In genomic region chr19:20761675-20762426, GRCm38 (mm10) we compare ENCODE assay signal across 31 mouse cellular contexts. TPM values are rescaled to one million over a fixed set of nuclear protein-coding genes. Genes with fewer than 3 reads are reported as not detected.
DNase-seq lines count a peak whose midpoint lies in the region; ATAC-seq and TF ChIP-seq lines count a peak whose summit lies in the region.
"Had no signal": no experiment of that assay in that cellular context is flagged by ENCODE, and none has a peak within 500 bp of the region (broad histone marks: within the 10 kb centered on the region; RNA-seq: fewer than 3 reads in every experiment).

No protein-coding gene starts in this region.

- peak overlapping the region; percentile 25; the same call in 1 of the 2 replicates for H3K4me2 ChIP-seq in liver, embryonic 12.5 days
- no peak overlapping the region for H3K4me2 ChIP-seq in liver, postnatal 0 days (ENCODE audit: low read depth, low read length)
- H3K4me2 ChIP-seq: embryonic facial prominence, embryonic 12.5 days; heart, embryonic 13.5 days; hindbrain, embryonic 15.5 days; limb, embryonic 15.5 days; lung, embryonic 15.5 days; midbrain, embryonic 13.5 days; neural tube, embryonic 13.5 days had no signal

- H3K27ac ChIP-seq in MEL (ENCODE audit: control insufficient read depth, low read depth, low read length), result peak overlapping the region; percentile 54; the same call in 1 of the 2 replicates
- no peak overlapping the region for H3K27ac ChIP-seq in liver, embryonic 12.5 days
- no peak overlapping the region for H3K27ac ChIP-seq in liver, postnatal 0 days (ENCODE audit: low read depth)
- H3K27ac ChIP-seq: embryonic facial prominence, embryonic 12.5 days; heart, embryonic 13.5 days; hindbrain, embryonic 10.5 days; hindbrain, embryonic 15.5 days; left cerebral cortex, adult 2 months; limb, embryonic 10.5 days; limb, embryonic 15.5 days; lung, embryonic 15.5 days; midbrain, embryonic 13.5 days; neural tube, embryonic 13.5 days had no signal

- peaks cover 0 to 12% of the 10 kb centered on the region in 2 experiments; a peak in 2 of 4 replicates for H3K36me3 ChIP-seq in MEL (ENCODE audit: control insufficient read depth in 1 of 2, insufficient read depth in 2 of 2, low read length in 2 of 2)
- H3K36me3 ChIP-seq in liver, embryonic 12.5 days, result no peaks in the 10 kb centered on the region
- H3K36me3 ChIP-seq in liver, postnatal 0 days (replicated peaks; ENCODE audit: insufficient read depth, low read length), result no peaks in the 10 kb centered on the region
- H3K36me3 ChIP-seq: embryonic facial prominence, embryonic 12.5 days; heart, embryonic 13.5 days; hindbrain, embryonic 10.5 days; hindbrain, embryonic 15.5 days; limb, embryonic 10.5 days; limb, embryonic 15.5 days; lung, embryonic 15.5 days; midbrain, embryonic 13.5 days; neural tube, embryonic 13.5 days had no signal

- H3K4me1 ChIP-seq in MEL (ENCODE audit: control insufficient read depth in 1 of 2, insufficient read depth in 2 of 2, low read length in 2 of 2), result peaks cover 8% of the 10 kb centered on the region in 2 experiments; a peak in 3 of 4 replicates
- peaks cover 20% of the 10 kb centered on the region for H3K4me1 ChIP-seq in liver, embryonic 12.5 days
- H3K4me1 ChIP-seq in liver, postnatal 0 days (ENCODE audit: insufficient read depth), result no peaks in the 10 kb centered on the region
- H3K4me1 ChIP-seq: embryonic facial prominence, embryonic 12.5 days; hindbrain, embryonic 10.5 days; hindbrain, embryonic 15.5 days; limb, embryonic 10.5 days; limb, embryonic 15.5 days; midbrain, embryonic 13.5 days; neural tube, embryonic 13.5 days had no signal

- peak; percentile 67 for DNase-seq in MEL (ENCODE audit: low read depth, low spot score)
- no peak for DNase-seq in liver, postnatal 0 days
- no peak for DNase-seq in cerebellum, adult 11 months
- no peak for DNase-seq in layer of hippocampus, postnatal 14 days (ENCODE audit: low spot score in 2 of 2)
- DNase-seq: adrenal gland, postnatal 36 days; cerebellum, adult 9-10 months; cerebellum, postnatal 36 days; embryo, embryonic 11 days; forebrain, postnatal 0 days; gastrocnemius, postnatal 10 days; heart, postnatal 10 days; kidney, adult 9 months; kidney, postnatal 14 days; layer of hippocampus, adult 9-11 months; thymus, adult 2 months; thymus, postnatal 4 days had no signal

- H3K79me2 ChIP-seq in MEL (ENCODE audit: control insufficient read depth, insufficient read depth, low read length, poor library complexity), result no peaks in the 10 kb centered on the region

- H3K9ac ChIP-seq in MEL (ENCODE audit: control insufficient read depth, low read depth, low read length, poor library complexity, severe bottlenecking), result no peak overlapping the region
- H3K9ac ChIP-seq in liver, embryonic 12.5 days, result no peak overlapping the region
- H3K9ac ChIP-seq in liver, postnatal 0 days (replicated peaks), result no peak overlapping the region
- H3K9ac ChIP-seq: embryonic facial prominence, embryonic 12.5 days; forebrain, postnatal 0 days; heart, embryonic 13.5 days; hindbrain, embryonic 15.5 days; limb, embryonic 15.5 days; lung, embryonic 15.5 days; midbrain, embryonic 13.5 days; neural tube, embryonic 13.5 days had no signal

- TF ChIP-seq CTCF in MEL (IDR thresholded peaks at IDR 0.05 in 2 of 3, conservative IDR thresholded peaks at IDR 0.05 in 1 of 3; ENCODE audit: control insufficient read depth in 1 of 3, insufficient read depth in 1 of 3, low read depth in 2 of 3, low read length in 3 of 3, poor library complexity in 1 of 3, severe bottlenecking in 1 of 3), result no peak
- TF ChIP-seq CTCF in liver, postnatal 0 days (IDR thresholded peaks at IDR 0.05; ENCODE audit: low read depth), result no peak

- H3K4me3 ChIP-seq in MEL (ENCODE audit: control insufficient read depth in 1 of 2, insufficient read depth in 1 of 2, low read depth in 2 of 2, low read length in 2 of 2), result 0 out of 4 replicates have a peak overlapping the region, but pooled peaks of 1 of the 2 experiments have one; percentile 10
- no peak overlapping the region for H3K4me3 ChIP-seq in liver, embryonic 12.5 days
- no peak overlapping the region for H3K4me3 ChIP-seq in liver, postnatal 0 days (ENCODE audit: low read depth, low read length)
- H3K4me3 ChIP-seq: embryonic facial prominence, embryonic 12.5 days; heart, embryonic 13.5 days; hindbrain, embryonic 10.5 days; hindbrain, embryonic 15.5 days; left cerebral cortex, adult 2 months; limb, embryonic 10.5 days; limb, embryonic 15.5 days; lung, embryonic 15.5 days; megakaryocyte, embryonic 14.5 days; midbrain, embryonic 13.5 days; neural tube, embryonic 13.5 days had no signal

- WGBS in liver, embryonic 12.5 days (ENCODE audit: insufficient replicate concordance), result 24% methylated on average over 4 of the region's 4 CpGs
- 52% methylated on average over 4 of the region's 4 CpGs for WGBS in liver, postnatal 0 days (ENCODE audit: insufficient replicate concordance)

- TF ChIP-seq RAD21 in MEL (IDR thresholded peaks at IDR 0.05; ENCODE audit: low read depth, low read length), result no peak; the same call in 1 of the 2 replicates

- no peak for TF ChIP-seq POLR2A in MEL (IDR thresholded peaks at IDR 0.05; ENCODE audit: control insufficient read depth in 1 of 2, insufficient read depth in 1 of 2, low read depth in 1 of 2, low read length in 2 of 2, poor library complexity in 1 of 2)

- peak; percentile 83 for ATAC-seq in common myeloid progenitor, adult 5-6 weeks (replicated peaks; ENCODE audit: low read depth, poor library complexity, severe bottlenecking)
- peak; percentile 91 for ATAC-seq in liver, embryonic 12.5 days
- ATAC-seq in liver, postnatal 0 days, result peak; percentile 75
- no peak for ATAC-seq in CD4-positive, CD25-positive, alpha-beta regulatory T cell, adult 4 months
- ATAC-seq: forebrain, postnatal 0 days; intestine, embryonic 16.5 days; midbrain, embryonic 13.5 days had no signal

- no peaks in the 10 kb centered on the region for H3K27me3 ChIP-seq in MEL (ENCODE audit: control insufficient read depth in 1 of 2, insufficient read depth in 2 of 2, low read length in 2 of 2)
- H3K27me3 ChIP-seq in liver, embryonic 12.5 days (replicated peaks), result no peaks in the 10 kb centered on the region
- no peaks in the 10 kb centered on the region for H3K27me3 ChIP-seq in liver, postnatal 0 days (ENCODE audit: insufficient read depth, low read length)
- H3K27me3 ChIP-seq: embryonic facial prominence, embryonic 12.5 days; heart, embryonic 13.5 days; hindbrain, embryonic 15.5 days; limb, embryonic 15.5 days; lung, embryonic 15.5 days; megakaryocyte, embryonic 14.5 days; midbrain, embryonic 13.5 days; neural tube, embryonic 13.5 days had no signal

- no peaks in the 10 kb centered on the region for H3K9me3 ChIP-seq in MEL (replicated peaks; ENCODE audit: insufficient read depth, low read length)
- no peaks in the 10 kb centered on the region for H3K9me3 ChIP-seq in liver, embryonic 12.5 days (replicated peaks)
- no peaks in the 10 kb centered on the region for H3K9me3 ChIP-seq in liver, postnatal 0 days (ENCODE audit: low read length)
- H3K9me3 ChIP-seq: embryonic facial prominence, embryonic 12.5 days; heart, embryonic 13.5 days; hindbrain, embryonic 10.5 days; hindbrain, embryonic 15.5 days; limb, embryonic 10.5 days; limb, embryonic 15.5 days; lung, embryonic 15.5 days; megakaryocyte, embryonic 14.5 days; midbrain, embryonic 13.5 days; neural tube, embryonic 13.5 days had no signal

- peak; percentile 91 to 92 for TF ChIP-seq EP300 in MEL (IDR thresholded peaks at IDR 0.05; ENCODE audit: low read depth in 1 of 2, low read length in 2 of 2)
- TF ChIP-seq EP300 in liver, postnatal 0 days (IDR thresholded peaks at IDR 0.05; ENCODE audit: low read depth), result peak; percentile 93

TF ChIP-seq in MEL, 35 proteins besides CTCF, POLR2A, EP300 and RAD21 (continues in another document):
- TF ChIP-seq MYB (IDR thresholded peaks at IDR 0.05; ENCODE audit: low read depth, low read length) (peak; percentile 69), MAX (IDR thresholded peaks at IDR 0.05; ENCODE audit: low read length) (no peak), USF1 (IDR thresholded peaks at IDR 0.05; ENCODE audit: low read depth, low read length) (no peak), MAZ (IDR thresholded peaks at IDR 0.05; ENCODE audit: low read depth, low read length) (no peak), ETS1 (IDR thresholded peaks at IDR 0.05; ENCODE audit: low read depth, low read length) (peak; percentile 71), POLR2AphosphoS5 (IDR thresholded peaks at IDR 0.05; ENCODE audit: borderline replicate concordance, low read depth, low read length) (no peak), E2F4 (IDR thresholded peaks at IDR 0.05; ENCODE audit: borderline replicate concordance, low read depth, low read length) (no peak), CHD2 (IDR thresholded peaks at IDR 0.05; ENCODE audit: low read length) (no peak), MAFK (IDR thresholded peaks at IDR 0.05; ENCODE audit: borderline replicate concordance, low read depth, low read length) (no peak), NELFE (IDR thresholded peaks at IDR 0.05; ENCODE audit: low read depth, low read length) (no peak), MYC (IDR thresholded peaks at IDR 0.05; ENCODE audit: low read depth, low read length) (no peak; the same call in 1 of the 2 replicates), ELF1 (IDR thresholded peaks at IDR 0.05; ENCODE audit: low read depth, low read length) (no peak), MXI1 (IDR thresholded peaks at IDR 0.05; ENCODE audit: low read depth, low read length) (no peak), SMC3 (IDR thresholded peaks at IDR 0.05; ENCODE audit: low read depth, low read length) (no peak), RCOR1 (IDR thresholded peaks at IDR 0.05; ENCODE audit: low read depth, low read length) (peak; percentile 29; the same call in 1 of the 2 replicates), JUND (IDR thresholded peaks at IDR 0.05; ENCODE audit: low read depth, low read length) (no peak), POLR2AphosphoS2 (IDR thresholded peaks at IDR 0.05; ENCODE audit: low read length) (no peak), TAL1 (IDR thresholded peaks at IDR 0.05; ENCODE audit: low read length) (peak; percentile 63), ZMIZ1 (IDR thresholded peaks at IDR 0.05; ENCODE audit: low read depth, low read length) (no peak), TCF12 (IDR thresholded peaks at IDR 0.05; ENCODE audit: low read depth, low read length) (peak; percentile 91), HCFC1 (IDR thresholded peaks at IDR 0.05; ENCODE audit: low read depth, low read length) (no peak)

RNA-seq across cellular contexts. Expression of gene Aldh1a7, which starts 34.5 kb away (rescaled TPM):
- total RNA-seq in MEL (2012; rRNA removed), result 0.10 TPM in 1 of 2 replicates, not detected in the other
- under 1 TPM in 1 of 2 experiments, not detected in 1; 0.03 TPM for polyA plus RNA-seq in MEL (2012; ENCODE audit: insufficient read depth in 1 of 2, insufficient read length in 2 of 2, low read depth in 1 of 2, low replicate concordance in 2 of 2, missing spikeins in 1 of 2)
- 17.1 and 18.0 TPM in 2 replicates for total RNA-seq in common myeloid progenitor, adult 5-6 weeks (2017)
- polyA plus RNA-seq in liver, embryonic 12.5 days (2016; fragmentation: Nextera tagmentation; extraction: Ambion mirVana), result 0.48 and 0.50 TPM in 2 replicates
- polyA plus RNA-seq in liver, postnatal 0 days (2015; fragmentation: Nextera tagmentation; extraction: Ambion mirVana), result 1.3 and 1.6 TPM in 2 replicates
- polyA plus RNA-seq in CD4-positive, CD25-positive, alpha-beta regulatory T cell, adult 4 months (2017; shearing (Covaris generic)), result not detected
- under 1 TPM; 0.43 to 0.51 TPM for total RNA-seq in layer of hippocampus, postnatal 14 days (2021)
